Mouse (Mus musculus): ENCODE measurements around the gene Mrvi1.

GRCm38 (mm10) chr7:110977699-110978392 is 4.4 kb downstream of the Mrvi1 start:
- TF ChIP-seq EP300 (IDR thresholded peaks at IDR 0.05; ENCODE audit: insufficient read depth, low read depth, low read length) (no peak), CTCF (IDR thresholded peaks at IDR 0.05; ENCODE audit: low read depth, low read length) (no peak), POLR2A (IDR thresholded peaks at IDR 0.05; ENCODE audit: insufficient read depth, low read length) (no peak)

Data from ES-Bruce4 (cell line).